Mouse (Mus musculus): ENCODE data around the gene Cwc25. TPM values are rescaled to one million over a fixed set of nuclear protein-coding genes. Genes with fewer than 3 reads are reported as not detected.

The Cwc25 gene
- polyA plus RNA-seq, 1 experiment = 19.7 TPM

DNA sequence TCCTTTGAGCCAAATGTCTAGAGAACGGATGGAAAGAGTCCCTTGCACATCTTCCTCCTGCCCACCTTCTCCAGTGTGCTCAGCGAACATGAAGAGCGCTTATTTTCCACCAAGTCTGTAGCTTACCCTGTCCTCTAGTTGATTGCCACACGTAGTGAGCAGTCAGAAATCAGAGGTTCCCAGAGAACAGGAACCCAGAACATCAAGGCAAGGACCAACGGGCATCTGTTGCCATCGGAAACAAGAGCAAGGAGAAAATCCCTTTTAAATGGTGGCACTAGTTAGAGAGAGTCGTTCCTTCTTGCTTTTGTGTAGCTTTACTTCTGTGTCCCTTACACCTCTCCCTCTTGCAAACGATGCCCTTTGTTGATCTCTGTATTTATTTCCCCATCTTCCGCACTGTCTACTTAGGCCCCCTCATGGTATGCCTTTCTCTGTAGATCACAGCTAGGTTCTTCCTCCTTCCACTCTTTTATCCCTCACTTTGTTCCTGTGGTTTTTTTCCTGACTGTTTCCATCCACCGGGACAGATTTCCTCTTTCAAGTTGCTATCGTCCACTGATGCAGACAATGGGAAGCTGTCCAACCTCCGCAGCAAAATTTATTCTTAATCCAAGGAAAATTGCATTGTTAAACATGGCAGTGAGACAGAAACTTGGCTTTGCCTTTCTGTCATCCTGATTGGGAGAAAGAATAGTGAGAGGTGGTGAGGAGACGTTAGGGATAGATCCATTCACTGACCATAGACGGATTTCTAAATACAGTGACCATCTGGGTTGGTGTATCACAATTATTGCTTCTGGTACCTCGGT lies 64.6 kb downstream of the Cwc25 start:
- TF ChIP-seq POLR2A (IDR thresholded peaks at IDR 0.05; ENCODE audit: borderline replicate concordance, extremely low read depth, insufficient read depth, insufficient read length, poor library complexity, severe bottlenecking) = no peak
- TF ChIP-seq CTCF (IDR thresholded peaks at IDR 0.05; ENCODE audit: borderline replicate concordance, extremely low read depth, insufficient read depth, insufficient read length) = no peak
- no peak for DNase-seq (ENCODE audit: low read depth)

DNA sequence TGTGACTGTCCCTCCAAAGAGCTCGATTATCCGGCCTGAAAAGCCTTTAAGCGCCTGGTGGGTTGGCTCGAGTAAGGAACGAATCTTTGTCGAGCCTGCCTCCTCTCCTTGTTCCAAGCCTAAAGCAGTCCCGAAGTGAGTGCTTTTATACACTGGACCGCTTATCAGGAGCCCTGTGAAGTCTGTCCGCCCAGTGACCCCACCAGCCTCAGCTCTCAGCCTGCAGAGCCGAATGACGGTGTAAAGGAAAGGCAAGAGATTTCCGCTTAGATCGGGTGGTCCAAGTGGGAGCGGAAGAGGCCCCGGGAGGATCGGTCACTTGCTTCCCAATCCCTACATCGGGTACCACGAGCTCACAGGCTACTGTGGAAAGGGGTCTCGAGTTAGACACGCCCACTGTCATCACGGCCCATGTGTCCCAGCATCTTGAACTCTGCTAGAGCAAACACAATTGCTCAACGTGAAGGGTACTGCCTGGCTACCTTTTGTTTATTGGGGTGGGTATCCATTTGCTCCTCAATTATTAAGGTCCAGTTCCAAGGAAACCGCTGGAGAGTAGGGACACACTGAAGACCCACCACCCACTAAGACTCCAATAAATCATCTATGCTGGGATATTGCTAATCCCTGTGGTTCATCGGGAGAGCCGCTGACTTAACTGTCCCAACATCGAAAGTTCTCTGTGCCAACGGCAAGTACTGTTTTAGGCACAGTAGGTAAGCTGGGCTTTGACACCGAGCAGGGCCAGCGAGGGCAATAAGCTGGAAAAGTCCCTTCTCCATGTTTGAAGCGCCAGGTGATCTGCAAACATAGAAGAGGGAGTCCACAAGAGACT lies 65.4 kb downstream of the Cwc25 start:
- TF ChIP-seq POLR2A (IDR thresholded peaks at IDR 0.05; ENCODE audit: borderline replicate concordance, extremely low read depth, insufficient read depth, insufficient read length, poor library complexity, severe bottlenecking) (no peak), CTCF (IDR thresholded peaks at IDR 0.05; ENCODE audit: borderline replicate concordance, extremely low read depth, insufficient read depth, insufficient read length) (no peak)
- DNase-seq (ENCODE audit: low read depth) = peak; percentile 66

DNA sequence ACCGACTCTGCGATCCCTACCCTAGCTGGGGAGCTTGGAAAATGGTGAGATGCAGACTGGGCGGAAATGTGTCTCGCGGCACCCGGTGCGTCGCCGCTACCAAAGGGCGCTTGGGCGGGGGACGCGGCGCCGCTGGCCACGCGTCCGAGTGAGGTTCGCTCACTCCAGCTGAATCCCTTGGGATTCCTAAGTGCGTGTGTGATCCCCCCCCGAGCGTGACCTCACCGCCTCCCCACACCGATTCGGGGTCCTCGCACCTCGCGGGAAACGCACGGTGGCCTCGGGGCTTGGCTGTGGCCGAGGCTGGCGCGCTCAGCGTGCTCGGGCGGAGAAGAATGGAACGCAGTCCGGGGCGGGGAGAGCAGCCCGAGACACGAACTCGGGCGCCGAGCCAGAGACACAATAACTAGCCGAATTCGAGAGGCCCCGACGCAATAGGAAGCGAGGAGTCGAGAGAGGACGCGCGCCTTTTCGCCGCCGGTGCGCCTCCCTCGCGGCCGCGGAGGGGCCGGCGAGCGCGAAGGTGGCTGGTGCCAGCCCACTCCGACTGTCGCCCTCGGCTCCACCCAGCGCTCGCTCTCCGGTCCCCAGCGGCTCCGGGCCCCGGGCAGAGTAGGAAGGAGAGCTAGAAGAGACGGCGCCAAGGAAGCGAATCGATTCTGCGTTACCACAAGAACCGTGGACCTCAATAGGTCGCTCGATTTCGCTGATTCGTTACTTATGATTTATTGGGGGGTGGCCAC lies 66.2 kb downstream of the Cwc25 start, which contains the start of gene Pcgf2:
Pcgf2 (minus strand) TSS at position 495 of the 743 bp plus-strand sequence.
- TF ChIP-seq CTCF (IDR thresholded peaks at IDR 0.05; ENCODE audit: borderline replicate concordance, extremely low read depth, insufficient read depth, insufficient read length) (no peak), POLR2A (IDR thresholded peaks at IDR 0.05; ENCODE audit: borderline replicate concordance, extremely low read depth, insufficient read depth, insufficient read length, poor library complexity, severe bottlenecking) (peak; percentile 56)
- peak; percentile 88 for DNase-seq (ENCODE audit: low read depth)

DNA sequence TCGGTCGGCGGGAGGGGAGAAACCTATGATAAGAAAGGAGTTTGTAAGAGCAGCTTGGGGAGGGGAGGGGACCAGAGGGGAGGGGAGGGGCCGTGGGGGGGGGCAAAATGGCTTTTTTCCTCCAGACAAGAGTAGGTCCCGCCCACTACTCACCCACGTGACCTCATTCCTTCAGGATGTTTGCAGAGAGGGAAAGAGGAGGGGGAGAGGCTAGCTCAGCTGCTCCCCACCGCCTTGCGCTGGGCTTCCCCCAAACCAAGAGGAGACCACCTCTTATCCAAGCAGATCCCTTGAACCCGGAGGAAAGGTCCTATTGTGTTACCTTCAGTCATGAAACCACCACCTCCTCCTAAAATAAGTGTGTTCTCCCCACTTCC lies 66.7 kb downstream of the Cwc25 start:
- TF ChIP-seq POLR2A (IDR thresholded peaks at IDR 0.05; ENCODE audit: borderline replicate concordance, extremely low read depth, insufficient read depth, insufficient read length, poor library complexity, severe bottlenecking) (peak; percentile 65; the same call in 1 of the 2 replicates), CTCF (IDR thresholded peaks at IDR 0.05; ENCODE audit: borderline replicate concordance, extremely low read depth, insufficient read depth, insufficient read length) (no peak)
- peak; percentile 99 for DNase-seq (ENCODE audit: low read depth)

DNA sequence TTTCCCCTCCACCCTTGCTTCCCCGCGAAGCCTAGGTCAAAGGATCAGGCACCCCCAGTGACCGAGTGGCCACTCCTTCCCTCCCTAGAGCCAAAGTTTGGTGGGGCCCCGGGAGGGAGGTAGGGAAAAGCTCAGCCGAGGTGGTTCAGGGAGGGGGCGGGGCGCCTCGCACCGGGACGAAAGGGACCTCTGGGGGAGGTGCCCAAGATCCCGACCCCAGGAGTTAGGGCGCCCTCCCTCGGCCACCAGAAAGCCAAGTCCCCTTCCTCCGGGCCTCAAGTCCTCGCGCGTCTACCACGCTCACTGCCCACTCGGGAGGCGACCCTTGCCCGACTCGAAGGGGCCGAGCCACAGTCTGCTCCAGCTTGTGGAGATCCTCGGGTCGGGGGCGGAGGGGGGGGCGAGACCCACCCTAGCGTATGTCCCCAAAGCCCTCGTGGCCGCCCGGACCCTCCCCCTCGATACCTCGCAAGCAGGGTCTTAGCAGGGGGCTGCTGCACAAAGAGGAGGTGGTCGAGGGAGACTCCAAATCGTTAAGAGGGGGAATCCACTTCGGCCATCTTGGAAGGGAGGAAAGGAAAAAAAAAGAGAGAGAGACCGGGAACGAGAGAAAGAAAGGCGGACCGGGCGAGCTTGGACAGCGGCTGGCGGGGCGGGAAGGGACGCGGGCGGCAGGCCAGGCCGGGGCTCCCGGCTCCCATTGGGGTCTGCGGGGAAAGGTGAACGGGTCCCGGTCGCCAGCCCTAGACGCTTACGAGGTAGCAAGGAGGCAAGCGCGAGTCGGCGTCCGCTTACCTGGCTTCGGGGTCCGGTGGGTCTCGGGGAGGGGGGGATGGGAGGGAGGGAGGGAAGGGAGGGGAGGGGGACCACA lies 67.4 kb downstream of the Cwc25 start:
- TF ChIP-seq CTCF (IDR thresholded peaks at IDR 0.05; ENCODE audit: borderline replicate concordance, extremely low read depth, insufficient read depth, insufficient read length) = peak; percentile 40; the same call in 1 of the 2 replicates
- TF ChIP-seq POLR2A (IDR thresholded peaks at IDR 0.05; ENCODE audit: borderline replicate concordance, extremely low read depth, insufficient read depth, insufficient read length, poor library complexity, severe bottlenecking) = no peak; the same call in 1 of the 2 replicates
- peak; percentile 86 for DNase-seq (ENCODE audit: low read depth)

DNA sequence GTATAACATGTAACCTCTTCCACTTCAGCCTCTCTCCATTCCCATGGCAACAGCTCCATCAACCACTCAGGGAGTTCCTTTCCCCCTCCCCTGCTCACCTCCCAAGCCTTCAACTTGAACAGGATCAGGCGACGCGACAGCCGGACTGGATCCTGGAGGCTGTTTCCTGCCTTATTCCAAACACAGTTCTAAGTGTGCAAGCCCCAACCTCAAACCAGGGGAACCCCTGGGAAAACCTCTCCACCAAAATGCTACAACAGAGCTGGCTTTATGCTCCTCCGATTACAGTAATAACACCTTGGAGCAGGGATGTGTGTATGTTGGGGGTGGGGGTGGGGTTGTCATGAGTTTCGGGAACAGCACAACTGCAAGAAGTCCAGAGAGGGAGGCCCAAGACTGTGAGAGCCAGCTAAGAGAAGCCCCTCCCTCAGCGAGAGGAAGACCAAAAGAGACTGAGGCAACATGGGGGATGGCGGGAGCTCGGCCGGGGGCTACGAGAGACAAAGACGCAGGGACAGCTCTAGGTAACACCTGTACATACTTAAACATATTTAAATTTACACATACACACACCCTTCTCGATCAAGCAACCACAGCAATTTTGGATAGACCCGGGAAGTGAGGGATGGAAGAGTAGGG lies 68.3 kb downstream of the Cwc25 start:
- TF ChIP-seq POLR2A (IDR thresholded peaks at IDR 0.05; ENCODE audit: borderline replicate concordance, extremely low read depth, insufficient read depth, insufficient read length, poor library complexity, severe bottlenecking) (no peak), CTCF (IDR thresholded peaks at IDR 0.05; ENCODE audit: borderline replicate concordance, extremely low read depth, insufficient read depth, insufficient read length) (no peak)
- DNase-seq (ENCODE audit: low read depth) = peak; percentile 72

DNA sequence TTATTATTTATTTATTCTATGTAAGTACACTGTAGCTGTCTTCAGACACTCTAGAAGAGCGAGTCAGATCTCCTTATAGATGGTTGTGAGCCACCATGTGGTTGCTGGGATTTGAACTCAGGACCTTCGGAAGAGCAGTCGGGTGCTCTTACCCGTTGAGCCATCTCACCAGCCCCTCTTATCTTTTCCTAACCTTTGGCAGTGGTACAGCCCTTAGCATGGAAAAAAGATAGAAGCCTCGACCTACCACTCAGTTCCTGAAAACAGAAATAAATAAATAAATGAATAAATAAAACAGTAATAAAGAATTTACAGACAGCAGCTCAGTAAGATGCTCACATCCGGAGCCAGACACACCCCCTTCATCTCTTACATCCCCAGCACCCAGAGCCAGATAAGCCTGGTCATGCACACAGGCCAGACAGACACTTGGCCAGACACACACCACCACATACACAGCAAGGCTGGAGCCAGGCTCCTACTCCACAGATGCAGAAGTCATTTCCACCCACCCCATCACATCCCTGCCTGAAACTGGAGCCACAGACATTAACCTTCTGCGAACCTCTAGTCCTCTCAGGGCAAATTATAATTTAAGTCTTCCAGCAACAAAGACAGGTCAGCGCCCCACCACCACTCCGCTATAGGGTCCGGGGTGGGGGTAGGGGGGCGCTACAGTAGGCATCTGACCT lies 69.0 kb downstream of the Cwc25 start:
- DNase-seq (ENCODE audit: low read depth) = no peak
- TF ChIP-seq POLR2A (IDR thresholded peaks at IDR 0.05; ENCODE audit: borderline replicate concordance, extremely low read depth, insufficient read depth, insufficient read length, poor library complexity, severe bottlenecking) = no peak
- no peak for TF ChIP-seq CTCF (IDR thresholded peaks at IDR 0.05; ENCODE audit: borderline replicate concordance, extremely low read depth, insufficient read depth, insufficient read length)

DNA sequence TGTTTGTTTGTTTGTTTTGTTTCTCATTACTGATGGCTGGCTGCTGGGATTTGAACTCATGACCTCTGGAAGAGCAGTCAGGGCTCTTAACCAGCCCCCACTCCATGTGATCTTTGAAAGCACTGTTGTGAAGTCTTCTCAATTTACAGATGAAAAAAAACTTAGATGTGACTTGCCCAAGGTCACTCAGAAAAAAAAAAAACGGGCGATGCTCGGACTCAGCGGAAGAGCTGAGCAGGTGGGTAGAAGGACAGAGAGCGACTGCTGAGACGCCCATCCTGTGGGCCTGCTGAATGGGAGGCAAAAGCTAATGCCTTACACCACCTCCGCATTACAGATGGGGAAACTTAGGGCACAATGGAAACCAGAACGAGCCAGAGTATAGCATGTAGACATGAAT lies 69.7 kb downstream of the Cwc25 start:
- TF ChIP-seq POLR2A (IDR thresholded peaks at IDR 0.05; ENCODE audit: borderline replicate concordance, extremely low read depth, insufficient read depth, insufficient read length, poor library complexity, severe bottlenecking) (no peak), CTCF (IDR thresholded peaks at IDR 0.05; ENCODE audit: borderline replicate concordance, extremely low read depth, insufficient read depth, insufficient read length) (no peak)
- DNase-seq (ENCODE audit: low read depth) = no peak

DNA sequence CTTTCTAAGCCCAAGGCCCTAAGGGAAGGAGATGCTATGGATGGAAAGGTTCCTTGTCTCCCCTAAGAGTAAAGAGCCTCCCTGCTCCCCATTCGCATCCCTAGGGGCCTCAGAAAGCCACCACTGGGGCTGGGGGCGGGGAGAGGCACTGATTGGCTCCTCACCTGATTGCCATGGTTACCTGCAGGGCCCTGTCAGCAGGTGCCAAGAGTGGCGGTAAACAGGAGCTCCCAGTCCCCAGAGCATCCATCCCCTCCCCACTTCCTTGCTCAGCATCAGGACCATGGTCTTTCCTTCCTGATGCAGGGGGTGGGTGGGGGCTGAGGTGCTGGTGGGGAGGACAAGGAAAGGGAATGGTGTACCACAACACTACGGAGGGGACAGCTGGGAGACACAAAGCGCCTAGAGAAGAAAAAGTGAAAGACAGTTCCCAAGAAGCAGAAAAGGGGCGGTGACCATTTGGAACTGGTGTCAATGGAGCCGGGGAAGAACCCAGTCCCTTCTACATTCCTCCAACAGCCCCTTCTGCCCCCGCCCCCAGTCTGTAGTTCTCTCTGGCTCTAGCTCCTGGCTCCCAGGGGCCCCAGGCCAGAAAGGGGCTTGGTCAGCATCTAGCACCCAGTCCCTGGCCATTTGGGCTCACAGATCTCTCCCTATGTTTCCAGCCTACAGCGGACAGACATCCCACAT lies 70.5 kb downstream of the Cwc25 start:
- DNase-seq (ENCODE audit: low read depth) = peak; percentile 74

More for the DNA sequence above, 70.5 kb downstream of the Cwc25 start:
- TF ChIP-seq CTCF (IDR thresholded peaks at IDR 0.05; ENCODE audit: borderline replicate concordance, extremely low read depth, insufficient read depth, insufficient read length) (no peak), POLR2A (IDR thresholded peaks at IDR 0.05; ENCODE audit: borderline replicate concordance, extremely low read depth, insufficient read depth, insufficient read length, poor library complexity, severe bottlenecking) (no peak)

Other genes starting within 250 kb of the Cwc25 start
- 45.1 and 70.2 TPM in 2 replicates for gene Srcin1, start 190.4 kb downstream of the Cwc25 start, polyA plus RNA-seq (2012; rRNA removed)
- 7.0 and 9.9 TPM in 2 replicates for gene Epop, start 136.9 kb downstream of the Cwc25 start, polyA plus RNA-seq (2012; rRNA removed)
- 40.8 and 49.6 TPM in 2 replicates for gene Mllt6, start 103.1 kb downstream of the Cwc25 start, polyA plus RNA-seq (2012; rRNA removed)
- 13.1 and 13.5 TPM in 2 replicates for gene Cisd3, start 80.7 kb downstream of the Cwc25 start, polyA plus RNA-seq (2012; rRNA removed)
- gene Pcgf2, start 66.1 kb downstream of the Cwc25 start, polyA plus RNA-seq (2012; rRNA removed) = 175 and 188 TPM in 2 replicates
- 356 and 525 TPM in 2 replicates for gene Psmb3, start 63.2 kb downstream of the Cwc25 start, polyA plus RNA-seq (2012; rRNA removed)
- 68.5 and 92.5 TPM in 2 replicates for gene Pip4k2b, start 21.9 kb downstream of the Cwc25 start, polyA plus RNA-seq (2012; rRNA removed)
- gene 1700001P01Rik, start 9.4 kb upstream of the Cwc25 start, polyA plus RNA-seq (2012; rRNA removed) = 0.46 and 0.69 TPM in 2 replicates
- 396 and 444 TPM in 2 replicates for gene Rpl23, start 15.9 kb upstream of the Cwc25 start, polyA plus RNA-seq (2012; rRNA removed)
- gene Lasp1, start 32.4 kb upstream of the Cwc25 start, polyA plus RNA-seq (2012; rRNA removed) = 91.7 and 139 TPM in 2 replicates
- 26.7 and 27.3 TPM in 2 replicates for gene B230217C12Rik, start 74.2 kb upstream of the Cwc25 start, polyA plus RNA-seq (2012; rRNA removed)
- 0.88 and 0.90 TPM in 2 replicates for gene Fbxo47, start 117.6 kb upstream of the Cwc25 start, polyA plus RNA-seq (2012; rRNA removed)
- gene Plxdc1, start 219.9 kb upstream of the Cwc25 start, polyA plus RNA-seq (2012; rRNA removed) = 0.67 and 0.90 TPM in 2 replicates
- gene Arl5c, start 229.6 kb upstream of the Cwc25 start, polyA plus RNA-seq (2012; rRNA removed) = 0.89 and 1.1 TPM in 2 replicates

Measured in brain, embryonic 14.5 days (tissue).